Mouse (Mus musculus): ENCODE data around the gene Rnf213. TPM values are rescaled to one million over a fixed set of nuclear protein-coding genes. Genes with fewer than 3 reads are reported as not detected.

Gene Rnf213
- total RNA-seq, 2 experiments from 2014 or later: 15.4 to 16.8 TPM

Small RNAs within 50 kb of the gene (microRNA-seq; reads per million reads assigned to microRNA genes)
- 0.12 to 0.54 reads per million in 2 experiments for gene Mir1932

Other genes starting within 250 kb of the Rnf213 start
- 10 to 100 TPM; 68.5 to 68.7 TPM for gene Tbc1d16, start 164.6 kb upstream of the Rnf213 start, total RNA-seq (2021)
- under 1 TPM; 0.15 to 0.31 TPM for gene Ccdc40, start 164.5 kb upstream of the Rnf213 start, total RNA-seq (2021)
- gene Gaa, start 125.2 kb upstream of the Rnf213 start, total RNA-seq (2021): 10 to 100 TPM; 53.1 to 56.0 TPM
- gene Eif4a3, start 93.0 kb upstream of the Rnf213 start, total RNA-seq (2021): 10 to 100 TPM; 64.9 to 74.5 TPM
- gene Card14, start 85.3 kb upstream of the Rnf213 start, total RNA-seq (2021): under 1 TPM; 0.14 to 0.15 TPM
- 1 to 10 TPM; 4.6 to 6.2 TPM for gene Sgsh, start 37.6 kb upstream of the Rnf213 start, total RNA-seq (2021)
- 1 to 10 TPM; 3.1 to 5.0 TPM for gene Slc26a11, start 37.5 kb upstream of the Rnf213 start, total RNA-seq (2021)
- gene Endov, start 98.2 kb downstream of the Rnf213 start, total RNA-seq (2021): 10 to 100 TPM; 11.0 TPM
- gene Nptx1, start 154.7 kb downstream of the Rnf213 start, total RNA-seq (2021): under 1 TPM; 0.29 to 0.55 TPM
- 10 to 100 TPM; 34.4 to 34.8 TPM for gene Rptor, start 209.8 kb downstream of the Rnf213 start, total RNA-seq (2021)